19 mouse cellular contexts compared by ENCODE assay signal in the genomic region with DNA sequence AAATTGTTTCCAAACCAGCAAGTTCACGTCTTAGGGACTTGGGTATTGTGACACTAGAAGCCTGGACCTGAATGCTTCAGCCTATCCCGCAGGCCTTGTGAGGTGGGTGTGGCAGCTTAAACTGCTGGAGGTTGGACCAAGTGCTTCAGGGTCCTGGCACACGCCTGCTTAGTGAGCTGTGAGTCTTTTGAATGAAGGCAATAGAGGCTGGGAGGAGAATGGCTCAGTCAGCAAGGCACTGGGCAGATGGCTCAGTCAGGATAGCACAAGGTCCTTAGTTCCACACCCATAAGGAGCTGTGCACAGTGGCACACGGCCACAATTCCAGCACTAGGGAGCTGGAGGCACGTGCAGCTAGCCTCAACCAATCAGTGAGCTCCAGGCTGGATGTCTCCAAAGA.
DNase-seq lines count a peak whose midpoint lies in the region; ATAC-seq lines count a peak whose summit lies in the region.
"Had no signal": no experiment of that assay in that cellular context is flagged by ENCODE, and none has a peak within 500 bp of the region (broad histone marks: within the 10 kb centered on the region; RNA-seq: fewer than 3 reads in every experiment).

No protein-coding gene starts in this region.

- no peak overlapping the region for H3K4me2 ChIP-seq in forebrain, embryonic 12.5 days
- H3K4me2 ChIP-seq: embryonic facial prominence, embryonic 12.5 days had no signal

- H3K4me3 ChIP-seq in forebrain, embryonic 12.5 days (replicated peaks), result no peak overlapping the region
- H3K4me3 ChIP-seq in forebrain, embryonic 10.5 days, result no peak overlapping the region
- H3K4me3 ChIP-seq: embryonic facial prominence, embryonic 10.5 days; embryonic facial prominence, embryonic 12.5 days had no signal

- H3K27ac ChIP-seq in forebrain, embryonic 12.5 days, result no peak overlapping the region
- no peak overlapping the region for H3K27ac ChIP-seq in forebrain, embryonic 10.5 days
- H3K27ac ChIP-seq: embryonic facial prominence, embryonic 10.5 days; embryonic facial prominence, embryonic 12.5 days had no signal

- no peaks in the 10 kb centered on the region for H3K4me1 ChIP-seq in forebrain, embryonic 12.5 days
- H3K4me1 ChIP-seq in forebrain, embryonic 10.5 days, result peaks cover 30% of the 10 kb centered on the region

- ATAC-seq in forebrain, embryonic 12.5 days (ENCODE audit: low FRiP score), result peak; percentile 20; the same call in 1 of the 2 replicates
- ATAC-seq: forebrain, embryonic 14.5 days; forebrain, postnatal 0 days; Patski had no signal

- 53% methylated on average over 5 of the region's 5 CpGs for WGBS in forebrain, embryonic 12.5 days
- 67% methylated on average over 5 of the region's 5 CpGs for WGBS in forebrain, embryonic 10.5 days

- H3K9ac ChIP-seq in forebrain, embryonic 12.5 days, result no peak overlapping the region
- H3K9ac ChIP-seq: embryonic facial prominence, embryonic 12.5 days; forebrain, postnatal 0 days had no signal

- no peaks in the 10 kb centered on the region for H3K36me3 ChIP-seq in forebrain, embryonic 12.5 days (replicated peaks)
- no peaks in the 10 kb centered on the region for H3K36me3 ChIP-seq in forebrain, embryonic 10.5 days (replicated peaks)
- H3K36me3 ChIP-seq: embryonic facial prominence, embryonic 10.5 days; embryonic facial prominence, embryonic 12.5 days; G1E had no signal

- no peak for DNase-seq in forebrain, embryonic 10.5 days (ENCODE audit: extremely low spot score, low spot score)
- DNase-seq in 3134 (ENCODE audit: extremely low read depth, insufficient read length, low spot score), result peak; percentile 60
- DNase-seq in ZHBTc4 (ENCODE audit: low read depth, low spot score), result peak; percentile 53
- no peak for DNase-seq in retina, postnatal 1 day
- DNase-seq: adrenal gland, adult 8-10 months; adrenal gland, postnatal 14 days; adrenal gland, postnatal 36 days; cerebellum, adult 11-12 months; cerebellum, adult 2 months; cerebellum, adult 9-10 months; cerebellum, postnatal 10 days; cerebellum, postnatal 25 days; forebrain, postnatal 0 days had no signal

- H3K27me3 ChIP-seq in forebrain, embryonic 12.5 days, result no peaks in the 10 kb centered on the region
- no peaks in the 10 kb centered on the region for H3K27me3 ChIP-seq in forebrain, embryonic 10.5 days (ENCODE audit: poor library complexity, severe bottlenecking)
- H3K27me3 ChIP-seq: embryonic facial prominence, embryonic 12.5 days; Patski had no signal

- H3K9me3 ChIP-seq in forebrain, embryonic 12.5 days, result no peaks in the 10 kb centered on the region
- no peaks in the 10 kb centered on the region for H3K9me3 ChIP-seq in forebrain, embryonic 10.5 days
- H3K9me3 ChIP-seq: embryonic facial prominence, embryonic 10.5 days; embryonic facial prominence, embryonic 12.5 days had no signal

Comparison
In these comparisons a context has a peak if more than half of its experiments do, and no peak if none do; other contexts are left out.
1. DNase-seq: peak in 3134 (single experiment) and ZHBTc4 (single experiment); none in forebrain, embryonic 10.5 days (single experiment) and retina, postnatal 1 day (single experiment).